Mouse (Mus musculus) left cerebral cortex, adult 18-20 months (tissue): Measurements from ENCODE around the gene Hhipl1. TPM values are rescaled to one million over a fixed set of nuclear protein-coding genes. Genes with fewer than 3 reads are reported as not detected.

ENCODE experiments used
- DNase-seq, 2 experiments: peaks; one replicate each; pipeline ENCODE4 v3.0.0; 2021 to 2022; ENCODE audit warnings: low spot score in 2 of 2, mixed read lengths in 1 of 2
- total RNA-seq, 2 experiments: library from RNA; stranded (reverse); gene quantifications; 2 replicates each; pipeline ENCODE4 v1.2.3; 2021

Gene Hhipl1
- total RNA-seq, 2 experiments from 2014 or later: 7.9 to 9.0 TPM

DNA sequence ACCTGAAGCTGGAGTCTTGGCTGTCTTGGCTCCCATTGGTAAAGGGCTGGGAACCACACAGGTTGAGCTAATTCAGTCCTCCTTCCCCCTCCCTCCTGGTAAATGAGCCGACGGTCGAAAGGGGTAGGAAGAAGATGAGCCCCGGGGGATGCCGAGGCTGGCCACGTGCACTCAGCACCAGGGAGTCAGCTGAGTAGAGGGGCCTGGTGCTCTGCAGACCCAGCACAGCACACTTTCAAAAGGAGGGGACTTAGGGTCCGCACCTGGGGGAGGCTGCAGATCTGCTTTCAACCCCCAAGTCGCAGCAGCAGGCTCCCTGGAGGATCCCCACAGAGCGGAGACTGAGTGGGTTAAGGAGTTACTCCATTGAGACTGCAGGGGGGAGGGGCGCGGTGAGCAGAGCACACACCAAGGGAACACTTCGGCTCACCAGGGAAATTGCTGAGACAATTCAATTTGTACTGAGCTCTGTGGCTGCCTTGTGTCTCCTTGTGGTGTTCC lies 28.7 kb upstream of the Hhipl1 start:
- no peak for DNase-seq

DNA sequence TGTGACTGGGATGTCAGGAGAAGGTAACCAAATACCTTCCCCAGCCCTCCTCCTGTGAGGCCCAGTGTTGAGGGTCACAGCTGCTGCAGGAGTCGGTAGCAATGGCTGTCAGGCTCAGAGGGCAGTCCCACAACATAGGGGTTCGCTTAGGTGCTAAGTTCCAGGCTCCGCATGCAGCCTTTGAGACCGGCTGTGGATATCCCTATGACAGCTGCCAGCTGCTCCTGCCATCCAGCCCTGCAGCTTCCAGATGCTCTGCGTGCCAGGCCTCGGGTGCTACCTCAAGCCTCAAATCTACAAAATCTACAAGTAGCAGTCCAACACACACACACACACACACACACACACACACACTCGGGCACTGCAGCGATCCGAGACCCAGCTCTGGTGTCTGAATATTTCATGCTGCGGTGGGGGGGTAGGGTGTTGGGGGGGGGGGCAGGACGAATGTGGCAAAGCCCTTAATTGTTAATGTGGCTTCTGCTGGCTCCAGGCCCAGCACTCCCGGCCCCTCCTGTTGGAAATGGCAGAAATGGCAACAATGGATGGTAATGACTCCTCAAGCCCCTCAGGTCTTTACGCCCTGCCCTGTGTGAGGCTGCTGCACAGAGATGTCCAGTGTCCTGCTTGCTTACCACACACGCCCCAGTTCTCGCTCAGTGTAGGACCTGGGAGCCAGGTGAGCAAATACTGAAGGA lies 27.7 kb upstream of the Hhipl1 start:
- no peak for DNase-seq

DNA sequence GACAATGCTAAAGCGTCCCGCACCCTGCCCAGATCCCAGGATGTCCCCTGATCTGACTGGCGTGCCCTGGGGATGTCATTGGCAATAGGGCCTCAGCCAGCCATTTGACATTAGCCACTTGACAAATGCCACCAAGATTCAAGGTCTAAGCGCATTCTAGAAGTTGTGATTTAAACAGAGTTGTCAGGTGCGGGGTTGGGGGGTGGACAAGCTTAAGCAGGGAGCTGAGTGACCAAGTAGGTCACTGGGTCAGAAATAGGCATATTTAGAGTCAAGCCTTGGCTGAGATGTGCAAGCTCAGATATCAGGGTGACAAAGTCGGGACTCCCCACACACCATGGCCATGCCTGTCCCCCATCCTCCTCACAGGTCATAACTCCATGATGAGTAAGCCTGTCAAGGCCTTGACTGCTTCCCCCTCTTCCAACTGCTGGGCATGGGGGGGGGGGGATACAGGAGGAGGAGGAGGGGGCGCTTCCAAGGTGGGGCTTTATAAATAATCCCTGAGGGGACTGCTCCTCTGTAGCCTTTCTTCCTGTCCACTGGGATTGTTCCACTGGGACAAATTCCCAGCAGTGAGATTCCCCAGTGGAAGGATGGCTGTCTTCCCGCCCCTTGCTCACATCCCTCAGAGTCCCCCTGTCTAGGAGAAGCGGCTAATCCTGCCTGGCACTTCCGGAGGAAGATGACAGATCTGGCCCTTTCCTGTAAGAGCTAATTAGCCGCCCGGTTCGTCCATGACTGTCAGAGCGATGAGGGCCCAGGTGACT lies 21.4 kb upstream of the Hhipl1 start:
- no peak for DNase-seq

DNA sequence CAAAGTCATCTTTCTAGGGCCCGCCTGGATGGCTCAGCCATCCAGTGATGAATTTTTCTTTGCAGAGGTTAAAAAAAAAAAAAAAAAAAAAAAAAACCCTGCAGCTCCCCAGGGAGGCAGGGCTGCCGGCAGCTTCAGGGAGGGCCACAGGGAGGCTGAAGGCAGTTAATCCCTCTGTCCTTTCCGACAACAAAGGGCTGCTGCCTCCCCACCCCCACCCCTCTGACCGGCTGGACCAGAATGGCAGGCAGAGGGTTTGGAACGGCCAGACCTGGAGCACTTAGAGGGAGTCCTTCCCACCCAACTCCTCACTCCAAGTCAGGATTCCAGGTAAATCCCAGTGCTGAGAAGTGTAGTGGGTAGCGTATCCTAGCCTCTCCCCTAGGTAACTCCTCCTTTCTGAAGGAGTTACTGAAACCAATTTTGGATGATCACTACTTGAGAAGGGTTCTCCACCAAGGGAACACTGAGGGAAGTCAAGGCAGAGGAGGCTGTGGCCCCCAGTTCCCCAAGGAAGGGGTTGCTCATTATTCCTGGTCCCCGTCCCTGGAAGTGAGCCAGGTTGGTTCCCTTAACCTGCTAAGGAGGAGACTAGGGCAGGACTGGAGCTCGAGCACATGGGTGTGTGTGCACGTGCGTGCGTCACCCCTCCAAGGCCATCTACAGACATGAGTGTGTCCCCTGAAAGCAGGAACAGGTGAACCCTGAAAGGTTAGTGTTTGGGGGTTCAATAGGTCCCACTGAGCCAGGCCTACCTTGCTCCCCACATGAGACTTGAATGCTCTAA lies 20.7 kb upstream of the Hhipl1 start:
- no peak for DNase-seq

DNA sequence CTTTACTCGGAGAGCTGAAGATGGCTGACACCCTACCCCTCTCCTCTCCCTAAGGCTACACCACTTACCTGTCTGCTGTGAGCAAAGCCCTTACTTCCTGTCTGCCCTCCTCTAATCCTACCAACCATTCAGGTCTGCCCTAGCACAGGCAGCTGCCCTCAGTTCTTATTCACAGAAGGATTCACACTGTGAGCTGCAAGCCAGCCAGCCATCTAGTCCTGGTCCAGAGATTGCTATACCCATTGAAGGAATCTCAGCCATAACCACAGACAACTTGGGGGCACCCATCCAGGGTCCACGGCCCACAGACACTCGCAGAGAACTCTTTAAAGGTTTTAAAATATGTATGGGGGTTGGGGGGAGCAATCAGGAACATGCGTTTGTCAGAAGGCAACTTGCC lies 19.7 kb upstream of the Hhipl1 start:
- DNase-seq: no peak

DNA sequence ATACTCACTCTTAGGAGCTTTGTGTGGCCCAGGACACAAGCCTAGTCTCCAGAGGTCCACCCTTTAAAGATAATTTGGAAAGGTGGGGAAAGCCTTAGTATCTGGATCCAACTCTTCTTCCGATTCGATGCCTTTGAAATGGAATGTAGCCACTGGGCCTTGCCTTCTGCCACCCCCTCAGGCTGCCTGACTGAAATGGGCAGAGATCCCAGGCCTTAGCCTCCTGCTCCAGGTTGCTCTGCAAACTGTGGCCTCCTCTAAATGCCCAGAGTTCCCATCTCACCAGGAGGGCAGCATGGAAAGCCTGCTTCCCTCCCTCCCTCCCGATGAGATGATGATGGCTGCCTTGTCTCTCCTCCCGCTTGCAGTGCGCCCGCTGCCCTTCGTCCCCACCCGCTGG lies 19.1 kb upstream of the Hhipl1 start:
- DNase-seq: no peak

DNA sequence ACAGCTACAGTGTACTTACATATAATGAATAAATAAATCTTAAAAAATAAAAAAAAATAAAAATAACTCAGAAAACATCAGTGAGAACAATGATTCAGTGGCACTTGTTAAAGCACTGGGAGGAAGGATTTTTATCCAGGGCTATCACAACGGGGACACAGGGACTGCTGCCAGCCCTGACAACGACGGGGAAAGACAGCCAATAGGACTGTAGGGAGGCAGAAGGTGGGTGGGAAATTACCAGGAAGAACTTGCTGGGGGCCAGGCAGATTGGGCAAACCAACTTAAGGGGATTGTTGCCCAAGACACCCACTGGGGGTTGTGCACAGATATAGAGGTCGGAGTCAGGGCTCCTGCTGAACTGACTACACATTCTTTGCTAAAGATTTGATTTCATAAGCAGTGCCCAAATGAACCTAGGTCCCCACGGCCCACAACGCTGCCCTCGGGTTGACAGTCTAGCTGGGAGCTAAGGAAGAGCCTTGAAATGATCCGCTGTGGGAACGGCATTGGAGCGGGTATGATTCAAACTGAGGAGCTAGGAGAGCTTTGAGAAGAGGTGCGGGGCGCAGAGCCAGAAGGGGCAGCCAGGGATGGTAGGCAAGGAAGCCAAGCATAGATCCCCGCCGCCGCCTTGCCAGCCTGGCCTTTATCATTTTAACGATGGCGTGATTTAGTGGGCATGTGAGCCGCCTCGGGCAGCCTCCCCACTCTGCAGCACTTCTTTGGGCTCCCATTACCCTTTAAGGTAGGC lies 17.8 kb upstream of the Hhipl1 start:
- DNase-seq: no peak

DNA sequence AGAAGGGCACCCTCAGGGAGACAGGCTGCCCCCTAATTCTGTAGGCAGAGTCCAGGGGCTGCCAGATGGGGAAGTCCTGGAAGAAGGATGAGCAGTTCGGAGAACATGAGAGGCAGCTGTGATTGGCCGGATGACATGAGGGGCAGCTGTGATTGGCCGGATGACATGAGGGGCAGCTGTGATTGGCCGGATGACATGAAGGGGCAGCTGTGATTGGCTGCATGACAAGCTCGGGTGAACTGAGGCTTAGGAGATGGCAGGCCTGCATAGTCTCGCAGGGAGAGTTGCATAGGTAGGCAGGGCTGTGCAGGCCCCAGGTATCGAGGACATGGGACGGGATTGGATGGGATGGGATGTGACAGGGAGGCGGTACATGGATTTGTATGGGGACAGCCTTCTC lies 13.7 kb upstream of the Hhipl1 start:
- DNase-seq: no peak

DNA sequence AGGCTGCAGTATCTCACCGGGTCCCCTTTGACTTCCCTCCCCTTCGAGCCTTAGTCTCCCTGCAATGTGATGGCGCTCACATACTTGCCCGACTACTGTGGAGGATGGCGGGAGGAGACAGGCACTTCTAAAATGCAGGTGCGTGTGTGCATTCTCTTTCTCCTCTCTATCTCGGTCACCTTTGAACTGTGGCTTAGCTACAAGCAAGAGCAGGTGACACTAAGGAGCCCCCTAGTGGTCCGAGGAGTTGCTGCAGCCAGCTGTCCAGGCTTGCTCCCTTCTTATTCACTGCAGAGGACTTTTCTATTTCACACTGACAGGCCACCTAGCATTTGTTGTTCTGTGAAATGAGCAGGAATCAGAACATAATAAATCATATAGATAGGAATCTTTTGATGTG lies 13.1 kb upstream of the Hhipl1 start:
- peak; percentile 72 to 75 for DNase-seq

DNA sequence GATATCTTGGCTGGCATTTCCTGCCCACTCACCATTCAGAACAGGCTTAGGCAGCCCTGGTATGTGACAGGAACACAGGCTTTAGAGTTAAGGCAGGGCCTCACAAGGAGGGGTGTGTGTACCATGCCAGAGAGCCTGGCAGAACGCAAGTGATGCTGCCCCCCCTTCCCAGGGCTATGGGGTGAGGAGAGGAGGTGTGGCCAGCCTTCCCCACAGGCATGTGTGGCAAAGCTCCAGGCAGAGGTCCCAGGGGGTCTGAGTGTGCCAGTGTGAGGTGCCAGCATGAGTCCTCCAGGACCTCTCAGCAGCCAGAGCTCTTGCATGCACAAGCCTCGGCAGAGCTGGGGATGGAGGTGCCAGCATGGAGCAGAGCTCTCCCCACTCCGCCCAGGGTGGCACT lies 11.4 kb upstream of the Hhipl1 start:
- no peak for DNase-seq

DNA sequence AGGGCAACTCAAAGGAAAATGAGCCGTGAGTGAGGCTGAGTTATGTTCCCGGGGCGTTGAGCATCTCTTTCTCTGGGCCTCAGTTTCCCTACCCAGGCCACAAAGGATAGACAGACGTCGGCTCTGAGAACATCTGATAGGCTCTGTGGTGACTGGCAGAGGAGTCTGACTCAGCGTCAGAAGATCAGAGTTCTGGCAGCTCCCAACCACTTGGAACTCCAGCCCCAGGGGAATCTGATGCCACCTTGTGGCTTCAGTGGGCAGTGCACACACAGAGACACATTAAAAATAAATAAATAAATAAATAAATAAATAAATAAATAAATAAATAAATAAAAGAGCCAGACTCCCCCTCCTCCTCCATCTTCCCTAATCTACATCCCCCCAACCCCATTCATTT lies 9.0 kb upstream of the Hhipl1 start:
- no peak for DNase-seq

DNA sequence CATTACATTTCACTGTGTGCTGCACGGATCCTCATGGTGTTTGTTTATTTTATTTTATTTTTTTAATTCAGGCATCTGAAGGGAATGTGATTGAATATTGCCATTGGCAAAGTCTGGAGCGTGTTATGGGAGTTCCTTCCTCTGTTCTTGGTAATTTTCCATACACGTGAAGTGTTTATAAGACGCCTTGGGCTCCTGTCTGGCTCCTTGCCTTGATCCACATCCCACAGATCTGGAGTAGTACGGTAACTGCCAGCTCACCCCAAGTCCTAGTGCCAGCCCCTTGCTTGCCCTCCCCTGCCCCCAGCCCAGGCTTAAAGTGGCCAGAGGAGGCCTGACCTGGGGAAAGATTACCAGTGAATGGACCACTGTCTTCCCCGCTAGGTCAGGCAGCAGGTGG lies 5.1 kb upstream of the Hhipl1 start:
- no peak for DNase-seq

DNA sequence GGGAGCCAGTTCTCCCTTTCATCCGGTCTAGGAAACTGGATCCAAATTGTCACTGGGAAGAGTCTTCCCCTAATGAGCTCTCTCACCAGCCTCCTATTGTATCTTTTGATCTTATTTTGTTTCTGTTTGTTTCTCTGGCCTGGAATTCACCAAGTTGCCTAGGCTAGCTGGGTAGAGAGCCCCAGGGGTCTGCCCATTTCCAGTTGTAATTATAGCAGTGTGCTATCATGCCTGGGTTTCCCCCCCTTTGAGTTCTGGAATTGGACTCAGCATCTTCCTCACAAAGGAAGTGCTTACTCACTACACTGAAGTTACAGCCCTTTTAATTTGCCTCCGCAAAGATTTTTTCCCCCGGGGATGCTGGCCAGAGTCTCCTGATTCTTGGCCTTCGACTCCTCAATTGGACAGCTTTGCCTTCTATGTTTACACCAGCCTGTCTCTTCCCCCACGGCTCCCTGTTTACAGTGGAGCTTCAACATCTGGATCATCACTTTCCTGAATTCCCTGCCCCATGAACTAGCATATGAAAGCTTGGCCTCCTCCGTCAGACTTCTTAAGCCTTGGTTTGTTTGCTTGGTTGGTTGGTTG lies 2.2 kb upstream of the Hhipl1 start:
- no peak for DNase-seq

DNA sequence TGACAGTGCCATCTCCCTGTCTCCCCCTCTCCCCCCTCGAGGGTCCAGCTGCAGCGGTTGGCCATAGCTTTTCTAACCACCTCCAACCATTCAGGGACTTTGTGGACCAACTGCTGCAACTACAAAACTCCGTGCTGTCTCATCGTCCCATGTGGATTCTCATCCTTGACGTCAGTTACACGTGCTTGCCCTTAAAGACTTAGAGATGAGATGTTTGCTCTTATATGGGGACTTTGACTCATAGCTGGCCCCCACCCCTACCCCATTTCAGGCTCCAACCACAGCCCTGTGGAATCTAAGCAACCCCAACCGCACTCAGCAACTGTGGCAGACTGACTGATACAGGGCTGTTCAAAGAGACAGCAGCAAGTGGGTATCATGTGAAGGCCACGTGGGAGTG lies 898 bp upstream of the Hhipl1 start:
- DNase-seq: no peak

DNA sequence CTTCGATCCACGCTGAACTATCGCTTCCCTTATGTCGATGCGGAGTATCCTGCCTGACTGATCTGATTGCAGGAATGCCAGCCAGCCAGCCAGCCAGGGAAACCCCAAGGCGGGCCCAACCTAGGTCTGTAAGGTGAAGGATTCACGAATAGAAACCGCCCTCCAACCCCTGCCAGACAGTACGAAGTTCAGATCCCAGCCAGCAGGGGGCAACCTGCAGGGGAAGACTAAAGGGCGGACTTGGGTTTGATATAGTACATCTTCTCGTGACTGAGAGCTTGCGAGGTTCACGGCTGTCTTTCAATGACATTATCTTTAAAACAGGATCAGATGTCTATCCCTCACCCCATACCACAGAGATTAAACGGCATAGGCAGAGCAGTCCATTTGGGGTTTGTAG lies 1.5 kb downstream of the Hhipl1 start:
- DNase-seq: peak; percentile 53 to 73

DNA sequence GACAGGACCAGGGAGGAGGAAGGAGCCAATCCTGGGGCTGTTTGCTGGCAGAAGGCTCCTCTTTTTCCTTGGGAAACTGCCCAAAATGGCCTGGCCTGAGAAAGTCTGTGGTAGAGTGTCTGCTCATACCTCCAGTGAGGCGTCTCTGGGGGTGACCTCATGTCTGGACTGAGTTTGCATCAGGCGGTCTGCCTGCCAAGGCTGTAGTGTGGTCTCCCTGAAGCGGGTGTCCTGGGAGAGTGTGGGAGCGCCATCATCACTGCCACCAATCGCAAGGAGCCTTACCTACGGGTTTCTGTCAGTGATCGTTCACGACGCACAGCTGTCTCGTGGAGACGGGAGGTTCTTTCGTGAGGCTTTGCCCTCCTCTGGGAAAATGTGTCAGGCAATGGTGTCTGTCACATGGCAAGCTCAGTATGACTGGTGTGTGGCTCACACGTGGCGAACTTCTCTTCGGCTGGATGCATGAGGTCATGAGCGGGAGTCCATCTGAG lies 2.3 kb downstream of the Hhipl1 start:
- no peak for DNase-seq

DNA sequence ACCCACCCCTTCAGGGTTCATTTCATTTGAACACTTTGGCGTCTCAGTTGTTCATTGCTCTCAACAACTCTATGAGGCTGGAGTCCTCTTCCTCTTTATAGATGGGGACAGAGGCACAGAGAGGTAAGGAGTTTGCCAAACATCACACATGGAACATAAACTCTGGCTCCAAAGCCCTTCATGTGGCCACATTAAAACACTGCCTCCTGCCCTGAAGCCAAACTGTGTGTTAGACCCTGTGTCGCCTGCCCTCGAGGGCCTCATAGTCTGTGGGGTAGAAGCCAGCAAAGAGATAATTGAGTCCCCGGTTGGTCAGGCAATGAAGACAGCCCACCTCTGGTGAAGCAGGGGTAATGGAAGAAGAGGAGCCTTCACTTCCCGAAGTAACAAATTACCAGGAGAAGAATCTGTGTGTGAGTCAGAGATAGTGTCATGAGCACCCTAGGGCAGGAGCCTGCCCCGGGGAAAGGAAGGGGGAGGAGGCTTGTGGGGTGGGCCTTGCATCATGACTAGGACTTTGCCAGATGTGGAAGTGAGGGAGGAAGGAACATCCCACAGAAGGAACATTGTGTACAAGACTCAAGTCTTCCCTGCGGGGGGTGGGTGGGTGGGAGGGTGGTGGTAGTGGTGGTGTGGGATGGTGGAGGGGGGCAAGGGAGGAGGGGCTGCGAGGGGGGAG lies 3.2 kb downstream of the Hhipl1 start:
- no peak for DNase-seq

DNA sequence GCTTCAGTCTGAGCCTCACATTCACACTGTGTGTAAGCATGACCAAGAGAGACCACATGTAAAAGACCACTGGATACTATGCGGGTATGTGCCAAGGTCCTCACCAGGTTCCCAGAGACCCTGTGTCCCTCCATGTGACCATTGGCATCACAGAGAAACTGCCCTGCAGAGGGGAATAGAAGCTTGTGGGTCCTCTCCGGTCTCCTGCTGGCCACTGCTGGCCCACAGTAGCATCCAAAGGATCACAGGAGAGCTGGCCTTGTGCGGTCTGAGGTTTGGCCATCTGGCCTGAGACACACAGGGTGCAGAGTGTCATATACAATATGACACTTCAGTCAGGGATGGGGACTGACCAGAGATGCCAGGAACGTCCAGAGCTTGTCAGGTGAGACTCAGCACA lies 4.0 kb downstream of the Hhipl1 start:
- DNase-seq: no peak

DNA sequence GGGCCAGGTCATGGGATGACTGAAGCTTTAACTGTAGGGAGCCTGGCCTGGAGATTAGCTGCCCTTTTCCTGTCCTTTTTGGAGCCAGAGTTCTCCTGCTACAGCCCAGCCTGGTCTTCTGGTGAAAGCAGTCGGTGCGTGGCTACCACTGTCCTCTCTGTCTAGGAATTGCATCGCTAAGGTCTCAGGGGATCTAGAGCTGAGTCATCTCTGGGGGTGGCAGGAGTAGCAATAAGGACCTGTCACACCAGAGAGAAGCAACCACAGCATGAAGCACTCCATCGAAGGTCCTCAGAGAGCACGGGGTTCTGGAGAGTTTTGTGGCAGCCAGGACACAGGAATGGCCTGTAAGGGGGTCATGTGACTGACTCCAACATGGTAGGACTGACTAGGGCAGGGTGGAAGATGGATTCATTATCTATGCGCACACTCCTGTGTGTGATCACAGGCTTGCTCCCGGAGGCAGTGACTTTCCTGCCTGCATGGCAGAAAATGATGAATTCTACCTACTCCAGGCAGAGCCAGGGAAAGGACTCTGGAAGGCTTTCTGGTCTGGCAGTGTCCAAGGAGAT lies 4.5 kb downstream of the Hhipl1 start:
- no peak for DNase-seq
